Mouse (Mus musculus) midbrain, embryonic 15.5 days (tissue): ENCODE results near the gene Olfr514. TPM values are rescaled to one million over a fixed set of nuclear protein-coding genes. Genes with fewer than 3 reads are reported as not detected.
"Not testable (repeated sequence)": the region's sequence is repeated elsewhere in the genome, so short reads cannot be mapped to it uniquely, and the experiment has no call there.

Experiments used
- ATAC-seq: fragments of 200-750 bp; cut with Nextera tagmentation; replicated peaks from 2 replicates; pipeline ENCODE4 v1.8.0; 2017; ENCODE audit warnings: moderate TSS enrichment
- H3K27ac ChIP-seq: fragments of 300-500 bp; sonication (generic); 2 replicates; pipeline ENCODE4 v1.5.1; 2015; ENCODE audit warnings: mild to moderate bottlenecking, inconsistent platforms
- H3K27me3 ChIP-seq: fragments of 300-500 bp; sonication (generic); replicated peaks from 2 replicates; pipeline ENCODE4 v1.6.1; 2015; ENCODE audit warnings: inconsistent platforms
- H3K36me3 ChIP-seq: fragments of 300-500 bp; sonication (generic); replicated peaks from 2 replicates; pipeline ENCODE4 v1.6.1; 2015; ENCODE audit warnings: inconsistent platforms
- H3K4me1 ChIP-seq: fragments of 300-500 bp; sonication (generic); 2 replicates; pipeline ENCODE4 v1.6.1; 2015; ENCODE audit warnings: inconsistent platforms
- H3K4me2 ChIP-seq: fragments of 300-500 bp; sonication (generic); 2 replicates; pipeline ENCODE4 v1.6.1; 2015; ENCODE audit warnings: inconsistent platforms, mild to moderate bottlenecking, moderate library complexity
- H3K4me3 ChIP-seq: fragments of 300-500 bp; sonication (generic); 2 replicates; pipeline ENCODE4 v1.5.1; 2015; ENCODE audit warnings: mild to moderate bottlenecking, inconsistent platforms
- H3K9ac ChIP-seq: fragments of 300-500 bp; sonication (generic); 2 replicates; pipeline ENCODE4 v1.6.1; 2015; ENCODE audit warnings: mild to moderate bottlenecking, inconsistent platforms
- H3K9me3 ChIP-seq: fragments of 300-500 bp; sonication (generic); 2 replicates; pipeline ENCODE4 v1.6.1; 2016; ENCODE audit warnings: inconsistent platforms
- WGBS: fragments of 180-500 bp; shearing (Covaris S2); methylation state at CpG from one replicate; pipeline ENCODE4 v1.1.7; 2015; ENCODE audit warnings: mixed read lengths; 5-methylcytosine and 5-hydroxymethylcytosine counted together
- polyA plus RNA-seq: library from polyadenylated mRNA; unstranded; fragments of >200 nt; fragmentation: Nextera tagmentation; extraction: Ambion mirVana; gene quantifications from 2 replicates; pipeline ENCODE4 v1.2.1, GENCODE M21; 2015

Gene Olfr514
- polyA plus RNA-seq: not detected in 2 replicates

GRCm38 (mm10) chr7:108825897-108826296, at the start of gene Olfr514:
Gene Olfr514, minus strand, starts transcription at chr7:108825997.
- no peak within 1 kb of the TSS for H3K27ac ChIP-seq
- ATAC-seq: no peak
- no peaks in the 10 kb centered on the region for H3K4me1 ChIP-seq
- no peaks in the 10 kb centered on the region for H3K36me3 ChIP-seq
- H3K4me2 ChIP-seq: no peak within 1 kb of the TSS
- no peak within 1 kb of the TSS for H3K4me3 ChIP-seq
- no peak within 1 kb of the TSS for H3K9ac ChIP-seq
- H3K9me3 ChIP-seq: no peaks in the 10 kb centered on the region
- no peaks in the 10 kb centered on the region for H3K27me3 ChIP-seq

- H3K27me3 ChIP-seq: no peaks in the 10 kb centered on the region
- no peaks in the 10 kb centered on the region for H3K9me3 ChIP-seq
- H3K36me3 ChIP-seq: no peaks in the 10 kb centered on the region
- H3K4me2 ChIP-seq: no peak within 1 kb of the TSS
- no peak within 1 kb of the TSS for H3K9ac ChIP-seq
- no peak for ATAC-seq
- H3K4me1 ChIP-seq: no peaks in the 10 kb centered on the region
- H3K27ac ChIP-seq: no peak within 1 kb of the TSS
- 64% methylated on average over 2 of the region's 2 CpGs for WGBS
- no peak within 1 kb of the TSS for H3K4me3 ChIP-seq
These were observed 46.5 kb upstream of the Olfr514 start, which contains the start of gene Olfr517 for GRCm38 (mm10) chr7:108872279-108872678. Gene Olfr517, minus strand, starts transcription at chr7:108872379.

- H3K27me3 ChIP-seq: no peaks in the 10 kb centered on the region
- no peak within 1 kb of the TSS for H3K4me3 ChIP-seq
- H3K4me1 ChIP-seq: no peaks in the 10 kb centered on the region
- 94% methylated on average over 2 of the region's 2 CpGs for WGBS
- no peak within 1 kb of the TSS for H3K4me2 ChIP-seq
- H3K9me3 ChIP-seq: no peaks in the 10 kb centered on the region
- no peak within 1 kb of the TSS for H3K9ac ChIP-seq
- ATAC-seq: no peak
- no peaks in the 10 kb centered on the region for H3K36me3 ChIP-seq
- no peak within 1 kb of the TSS for H3K27ac ChIP-seq
These were observed 24.6 kb upstream of the Olfr514 start, which contains the start of gene Olfr516 for GRCm38 (mm10) chr7:108850429-108850828. Gene Olfr516, minus strand, starts transcription at chr7:108850529.

GRCm38 (mm10) chr7:108814593-108815215, 11.1 kb downstream of the Olfr514 start:
- H3K4me2 ChIP-seq, H3K9me3 ChIP-seq, H3K27ac ChIP-seq, H3K4me3 ChIP-seq, H3K4me1 ChIP-seq, H3K36me3 ChIP-seq, H3K9ac ChIP-seq, H3K27me3 ChIP-seq: not testable (repeated sequence)
- ATAC-seq: peak; percentile 71; the same call in 1 of the 2 replicates
- WGBS: 52% methylated on average over 5 of the region's 5 CpGs

- ATAC-seq: no peak
- no peaks in the 10 kb centered on the region for H3K4me1 ChIP-seq
- H3K27me3 ChIP-seq: no peaks in the 10 kb centered on the region
- no peaks in the 10 kb centered on the region for H3K9me3 ChIP-seq
- H3K27ac ChIP-seq: no peak overlapping the region
- H3K36me3 ChIP-seq: no peaks in the 10 kb centered on the region
- WGBS: 75% methylated on average over 1 of the region's 1 CpGs
- H3K4me3 ChIP-seq: no peak overlapping the region
- no peak overlapping the region for H3K9ac ChIP-seq
- H3K4me2 ChIP-seq: no peak overlapping the region
These were observed 28.4 kb downstream of the Olfr514 start for GRCm38 (mm10) chr7:108797205-108797933.

Other genes with a start within 250 kb of the Olfr514 start
- gene Olfr506, start 215.2 kb downstream of the Olfr514 start, polyA plus RNA-seq: not detected in 2 replicates
- gene Olfr507, start 204.2 kb downstream of the Olfr514 start, polyA plus RNA-seq: not detected in 2 replicates
- not detected in 2 replicates for gene Olfr508, start 196.0 kb downstream of the Olfr514 start, polyA plus RNA-seq
- 0.09 TPM in 1 of 2 replicates, not detected in the other for gene Olfr509, start 174.1 kb downstream of the Olfr514 start, polyA plus RNA-seq
- gene Olfr510, start 159.6 kb downstream of the Olfr514 start, polyA plus RNA-seq: not detected in 2 replicates
- gene Olfr512, start 112.7 kb downstream of the Olfr514 start, polyA plus RNA-seq: not detected in 2 replicates
- gene Olfr513, start 75.0 kb downstream of the Olfr514 start, polyA plus RNA-seq: not detected in 2 replicates
- gene Olfr516, start 24.5 kb upstream of the Olfr514 start, polyA plus RNA-seq: not detected in 2 replicates
- gene Olfr517, start 46.4 kb upstream of the Olfr514 start, polyA plus RNA-seq: not detected in 2 replicates
- not detected in 2 replicates for gene Olfr518, start 59.0 kb upstream of the Olfr514 start, polyA plus RNA-seq
- gene Olfr519, start 68.4 kb upstream of the Olfr514 start, polyA plus RNA-seq: not detected in 2 replicates
- not detected in 2 replicates for gene Nlrp10, start 104.2 kb upstream of the Olfr514 start, polyA plus RNA-seq
- 71.6 and 80.4 TPM in 2 replicates for gene Eif3f, start 108.4 kb upstream of the Olfr514 start, polyA plus RNA-seq
- 57.0 and 63.1 TPM in 2 replicates for gene Tub, start 124.3 kb upstream of the Olfr514 start, polyA plus RNA-seq